Mouse (Mus musculus) hindbrain, embryonic 16.5 days (tissue): Measurements from ENCODE around the gene Etfa. TPM values are rescaled to one million over a fixed set of nuclear protein-coding genes. Genes with fewer than 3 reads are reported as not detected.

Experiments used
- ATAC-seq: fragments of 200-750 bp; cut with Nextera tagmentation; 2 replicates; pipeline ENCODE4 v1.8.0; 2017; ENCODE audit warnings: moderate TSS enrichment, moderate library complexity
- H3K27ac ChIP-seq: fragments of 300-500 bp; sonication (generic); 2 replicates; pipeline ENCODE4 v1.5.1; 2014; ENCODE audit warnings: low read depth, mild to moderate bottlenecking, control low read depth, low read length, moderate library complexity
- H3K27me3 ChIP-seq: fragments of 300-500 bp; sonication (generic); replicated peaks from 2 replicates; pipeline ENCODE4 v1.6.1; 2014; ENCODE audit warnings: low read length; ENCODE audit not compliant: control insufficient read depth, insufficient read depth
- H3K36me3 ChIP-seq: fragments of 300-500 bp; sonication (generic); 2 replicates; pipeline ENCODE4 v1.6.1; 2014; ENCODE audit warnings: mild to moderate bottlenecking, low read length, moderate library complexity, mixed read lengths; ENCODE audit not compliant: control insufficient read depth, insufficient read depth
- H3K4me1 ChIP-seq: fragments of 300-500 bp; sonication (generic); 2 replicates; pipeline ENCODE4 v1.6.1; 2014; ENCODE audit warnings: low read depth, low read length; ENCODE audit not compliant: control insufficient read depth, insufficient read depth
- H3K4me2 ChIP-seq: fragments of 300-500 bp; sonication (generic); 2 replicates; pipeline ENCODE4 v1.6.1; 2014; ENCODE audit warnings: mild to moderate bottlenecking, low read length, control low read depth, moderate library complexity
- H3K4me3 ChIP-seq: fragments of 300-500 bp; sonication (generic); 2 replicates; pipeline ENCODE4 v1.5.1; 2014; ENCODE audit warnings: mild to moderate bottlenecking, low read length, control low read depth, moderate library complexity
- H3K9ac ChIP-seq: fragments of 300-500 bp; sonication (generic); 2 replicates; pipeline ENCODE4 v1.6.1; 2014; ENCODE audit warnings: low read depth, mild to moderate bottlenecking, control low read depth, low read length, moderate library complexity
- H3K9me3 ChIP-seq: fragments of 300-500 bp; sonication (generic); 2 replicates; pipeline ENCODE4 v1.6.1; 2014; ENCODE audit warnings: mild to moderate bottlenecking, low read length, moderate library complexity; ENCODE audit not compliant: control insufficient read depth
- WGBS: fragments of 180-500 bp; shearing (Covaris S2); extraction: QIAGEN DNeasy Blood & Tissue Kit; methylation state at CpG from one replicate; pipeline ENCODE4 v1.1.7; 2014; 5-methylcytosine and 5-hydroxymethylcytosine counted together
- polyA plus RNA-seq: library from polyadenylated mRNA; unstranded; fragments of >200 nt; fragmentation: Nextera tagmentation; extraction: Ambion mirVana; gene quantifications from 2 replicates; pipeline ENCODE4 v1.2.1, GENCODE M21; 2015

The Etfa gene
- polyA plus RNA-seq, 1 experiment from 2014 or later, result 111 TPM

- no peak overlapping the region for H3K9ac ChIP-seq
- no peak overlapping the region for H3K27ac ChIP-seq
- no peak overlapping the region for H3K4me2 ChIP-seq
- no peak overlapping the region for H3K4me3 ChIP-seq
- no peaks in the 10 kb centered on the region for H3K9me3 ChIP-seq
- H3K36me3 ChIP-seq, result no peaks in the 10 kb centered on the region
- H3K4me1 ChIP-seq, result 0 out of 2 replicates have a peak, but pooled peaks cover 3% of the 10 kb centered on the region
- H3K27me3 ChIP-seq, result no peaks in the 10 kb centered on the region
- ATAC-seq, result no peak
- WGBS, result 43% methylated on average over 6 of the region's 6 CpGs
Observed at GRCm38 (mm10) chr9:55411154-55411553, 100.9 kb downstream of the Etfa start.

GRCm38 (mm10) chr9:55410430-55410829 is 101.6 kb downstream of the Etfa start:
- H3K4me1 ChIP-seq, result 0 out of 2 replicates have a peak, but pooled peaks cover 3% of the 10 kb centered on the region
- H3K4me3 ChIP-seq, result no peak overlapping the region
- no peaks in the 10 kb centered on the region for H3K36me3 ChIP-seq
- H3K9me3 ChIP-seq, result no peaks in the 10 kb centered on the region
- H3K27ac ChIP-seq, result no peak overlapping the region
- H3K9ac ChIP-seq, result no peak overlapping the region
- no peaks in the 10 kb centered on the region for H3K27me3 ChIP-seq
- 77% methylated on average over 6 of the region's 6 CpGs for WGBS
- ATAC-seq, result no peak
- no peak overlapping the region for H3K4me2 ChIP-seq

- no peak for ATAC-seq
- Histone ChIP-seq H3K4me2 (no peak overlapping the region), H3K9ac (no peak overlapping the region), H3K4me1 (0 out of 2 replicates have a peak, but pooled peaks cover 3% of the 10 kb centered on the region), H3K27me3 (no peaks in the 10 kb centered on the region), H3K9me3 (no peaks in the 10 kb centered on the region), H3K27ac (no peak overlapping the region), H3K4me3 (no peak overlapping the region), H3K36me3 (no peaks in the 10 kb centered on the region)
- 48% methylated on average over 3 of the region's 3 CpGs for WGBS
Observed at GRCm38 (mm10) chr9:55409833-55410232, 102.2 kb downstream of the Etfa start.

- Histone ChIP-seq H3K9ac (no peak overlapping the region), H3K9me3 (no peaks in the 10 kb centered on the region), H3K36me3 (no peaks in the 10 kb centered on the region), H3K27ac (no peak overlapping the region), H3K27me3 (no peaks in the 10 kb centered on the region), H3K4me1 (0 out of 2 replicates have a peak, but pooled peaks cover 3% of the 10 kb centered on the region), H3K4me3 (no peak overlapping the region), H3K4me2 (no peak overlapping the region)
- WGBS, result 27% methylated on average over 4 of the region's 4 CpGs
- ATAC-seq, result peak; percentile 51; the same call in 1 of the 2 replicates
Observed at GRCm38 (mm10) chr9:55408851-55409250, 103.2 kb downstream of the Etfa start.

GRCm38 (mm10) chr9:55406773-55407172 is 105.3 kb downstream of the Etfa start:
- no peaks in the 10 kb centered on the region for H3K36me3 ChIP-seq
- H3K27me3 ChIP-seq, result no peaks in the 10 kb centered on the region
- H3K4me3 ChIP-seq, result no peak overlapping the region
- 45% methylated on average over 2 of the region's 2 CpGs for WGBS
- H3K9me3 ChIP-seq, result no peaks in the 10 kb centered on the region
- no peak overlapping the region for H3K9ac ChIP-seq
- H3K27ac ChIP-seq, result no peak overlapping the region
- ATAC-seq, result no peak
- 0 out of 2 replicates have a peak, but pooled peaks cover 3% of the 10 kb centered on the region for H3K4me1 ChIP-seq
- H3K4me2 ChIP-seq, result no peak overlapping the region

GRCm38 (mm10) chr9:55404976-55405702 is 106.9 kb downstream of the Etfa start:
- WGBS, result 76% methylated on average over 6 of the region's 6 CpGs
- no peaks in the 10 kb centered on the region for H3K36me3 ChIP-seq
- H3K4me3 ChIP-seq, result no peak overlapping the region
- H3K4me2 ChIP-seq, result no peak overlapping the region
- H3K27me3 ChIP-seq, result no peaks in the 10 kb centered on the region
- ATAC-seq, result no peak
- H3K4me1 ChIP-seq, result 0 out of 2 replicates have a peak, but pooled peaks cover 3% of the 10 kb centered on the region
- H3K27ac ChIP-seq, result no peak overlapping the region
- H3K9ac ChIP-seq, result no peak overlapping the region
- no peaks in the 10 kb centered on the region for H3K9me3 ChIP-seq

Other genes with a start within 250 kb of the Etfa start
- gene Nrg4, start 185.4 kb downstream of the Etfa start, polyA plus RNA-seq, result 1.6 and 1.7 TPM in 2 replicates
- gene Tmem266, start 185.3 kb downstream of the Etfa start, polyA plus RNA-seq, result 6.0 and 6.5 TPM in 2 replicates
- 1.8 and 3.6 TPM in 2 replicates for gene Isl2, start 26.4 kb upstream of the Etfa start, polyA plus RNA-seq